Comparison of ENCODE assay signal across 22 mouse cellular contexts in the genomic region with DNA sequence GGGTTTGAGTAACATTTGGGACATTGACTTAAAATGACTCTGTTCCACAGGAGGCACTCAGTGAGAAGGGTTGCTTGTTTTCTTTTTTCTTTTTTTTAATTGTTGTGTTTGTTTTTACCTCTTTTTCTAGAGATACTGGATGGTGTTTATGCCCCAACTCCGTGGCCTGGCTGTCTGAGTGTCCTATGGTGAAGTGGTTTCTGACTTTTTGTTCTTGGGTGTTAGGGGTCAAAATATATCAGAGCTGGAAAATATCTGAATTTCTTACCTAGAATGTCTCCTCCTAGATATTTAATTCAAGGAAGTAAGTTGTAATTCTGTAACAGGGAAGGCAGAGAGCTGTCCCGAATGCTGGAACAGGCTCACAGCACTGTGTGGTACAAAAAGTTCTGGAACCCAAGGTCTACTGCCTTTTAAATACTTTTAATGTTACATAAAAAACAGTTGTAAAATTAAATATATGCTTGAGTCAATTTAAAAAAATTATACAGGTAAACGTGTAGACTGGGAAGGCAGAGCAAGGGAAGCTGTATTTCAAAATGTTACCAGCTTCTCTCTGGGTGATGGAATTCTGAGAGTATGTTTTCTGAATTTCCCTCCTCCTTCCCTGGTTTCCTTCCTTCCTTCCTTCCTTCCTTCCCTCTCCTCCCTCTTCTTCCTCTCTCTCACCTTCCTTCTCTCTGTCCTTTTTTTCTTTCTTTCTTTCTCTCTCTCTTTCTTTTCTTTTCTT. TPM values are rescaled to one million over a fixed set of nuclear protein-coding genes. Genes with fewer than 3 reads are reported as not detected.
DNase-seq lines count a peak whose midpoint lies in the region; ATAC-seq lines count a peak whose summit lies in the region.
"Had no signal": no experiment of that assay in that cellular context is flagged by ENCODE, and none has a peak within 500 bp of the region (broad histone marks: within the 10 kb centered on the region; RNA-seq: fewer than 3 reads in every experiment).

No protein-coding gene starts in this region.

- H3K4me3 ChIP-seq in hindbrain, embryonic 12.5 days: no peak overlapping the region
- H3K4me3 ChIP-seq: embryonic facial prominence, embryonic 12.5 days; forebrain, embryonic 15.5 days; heart, embryonic 13.5 days; hindbrain, embryonic 13.5 days had no signal

- H3K9me3 ChIP-seq in hindbrain, embryonic 12.5 days (replicated peaks): no peaks in the 10 kb centered on the region
- H3K9me3 ChIP-seq: embryonic facial prominence, embryonic 12.5 days; forebrain, embryonic 15.5 days; G1E; heart, embryonic 13.5 days; hindbrain, embryonic 13.5 days had no signal

- H3K9ac ChIP-seq in hindbrain, embryonic 12.5 days: no peak overlapping the region
- H3K9ac ChIP-seq: embryonic facial prominence, embryonic 12.5 days; forebrain, embryonic 15.5 days; heart, embryonic 13.5 days; hindbrain, embryonic 13.5 days had no signal

- no peaks in the 10 kb centered on the region for H3K36me3 ChIP-seq in hindbrain, embryonic 12.5 days
- H3K36me3 ChIP-seq: embryonic facial prominence, embryonic 12.5 days; forebrain, embryonic 15.5 days; G1E; heart, embryonic 13.5 days; hindbrain, embryonic 13.5 days had no signal

- peak; percentile 8 for DNase-seq in B cell, adult 2 months
- peak; percentile 12 for DNase-seq in CD4-positive, CD25-positive, alpha-beta regulatory T cell, adult 2 months (ENCODE audit: low read depth, low spot score)
- no peak for DNase-seq in lung, adult 18-20 months
- no peak for DNase-seq in kidney, postnatal 36 days
- DNase-seq: adrenal gland, postnatal 10 days; cerebellum, adult 11 months; cerebellum, adult 8-10 months; cerebellum, postnatal 14 days; embryo, embryonic 11 days; gastrocnemius, postnatal 36 days; heart, adult 11 months; heart, postnatal 4 days had no signal

- no peak overlapping the region for H3K27ac ChIP-seq in hindbrain, embryonic 12.5 days
- H3K27ac ChIP-seq: embryonic facial prominence, embryonic 12.5 days; forebrain, embryonic 15.5 days; heart, embryonic 13.5 days; hindbrain, embryonic 13.5 days; hindbrain, postnatal 0 days had no signal

- H3K27me3 ChIP-seq in hindbrain, embryonic 12.5 days: no peaks in the 10 kb centered on the region
- H3K27me3 ChIP-seq: embryonic facial prominence, embryonic 12.5 days; forebrain, embryonic 15.5 days; heart, embryonic 13.5 days; hindbrain, embryonic 13.5 days had no signal

- WGBS in hindbrain, embryonic 12.5 days: 74% methylated on average over 3 of the region's 3 CpGs

- ATAC-seq in inflammation-experienced regulatory T-cells, adult 6 months: peak; percentile 70
- ATAC-seq in hindbrain, embryonic 12.5 days (ENCODE audit: low FRiP score): no peak
- ATAC-seq: forebrain, embryonic 15.5 days; hindbrain, postnatal 0 days had no signal

- H3K4me1 ChIP-seq in hindbrain, embryonic 12.5 days: no peaks in the 10 kb centered on the region
- H3K4me1 ChIP-seq: embryonic facial prominence, embryonic 12.5 days; forebrain, embryonic 15.5 days; heart, embryonic 13.5 days; hindbrain, embryonic 13.5 days had no signal

- no peak overlapping the region for H3K4me2 ChIP-seq in hindbrain, embryonic 12.5 days (replicated peaks)
- H3K4me2 ChIP-seq: embryonic facial prominence, embryonic 12.5 days; forebrain, embryonic 15.5 days; heart, embryonic 13.5 days; hindbrain, embryonic 13.5 days had no signal

RNA-seq across cellular contexts. Expression of gene Erich6, which starts 14.2 kb away (rescaled TPM):
- not detected for polyA plus RNA-seq in inflammation-experienced regulatory T-cells, adult 6 months (2017; shearing (Covaris generic))
- 0.10 and 0.15 TPM in 2 replicates for polyA plus RNA-seq in hindbrain, embryonic 12.5 days (2016; fragmentation: Nextera tagmentation; extraction: Ambion mirVana)
- polyA plus RNA-seq: embryonic facial prominence, embryonic 12.5 days; forebrain, embryonic 11.5 days; G1E; heart, postnatal 0 days had no signal

RNA-seq across cellular contexts. Expression of gene Selenot, which starts 46.4 kb away (rescaled TPM):
- 10 to 100 TPM; 30.3 to 45.6 (median 39.6) TPM for polyA plus RNA-seq in inflammation-experienced regulatory T-cells, adult 6 months (2017; shearing (Covaris generic))
- polyA plus RNA-seq in hindbrain, embryonic 12.5 days (2016; fragmentation: Nextera tagmentation; extraction: Ambion mirVana): 21.3 and 21.8 TPM in 2 replicates

Comparison
In these comparisons a context has a peak if more than half of its experiments do, and no peak if none do; other contexts are left out.
1. DNase-seq: peak in B cell, adult 2 months (2 of 2) and CD4-positive, CD25-positive, alpha-beta regulatory T cell, adult 2 months (single experiment); none in lung, adult 18-20 months (0 of 2) and kidney, postnatal 36 days (0 of 2).